Comparison of ENCODE assay signal across 8 mouse cellular contexts in the genomic region with DNA sequence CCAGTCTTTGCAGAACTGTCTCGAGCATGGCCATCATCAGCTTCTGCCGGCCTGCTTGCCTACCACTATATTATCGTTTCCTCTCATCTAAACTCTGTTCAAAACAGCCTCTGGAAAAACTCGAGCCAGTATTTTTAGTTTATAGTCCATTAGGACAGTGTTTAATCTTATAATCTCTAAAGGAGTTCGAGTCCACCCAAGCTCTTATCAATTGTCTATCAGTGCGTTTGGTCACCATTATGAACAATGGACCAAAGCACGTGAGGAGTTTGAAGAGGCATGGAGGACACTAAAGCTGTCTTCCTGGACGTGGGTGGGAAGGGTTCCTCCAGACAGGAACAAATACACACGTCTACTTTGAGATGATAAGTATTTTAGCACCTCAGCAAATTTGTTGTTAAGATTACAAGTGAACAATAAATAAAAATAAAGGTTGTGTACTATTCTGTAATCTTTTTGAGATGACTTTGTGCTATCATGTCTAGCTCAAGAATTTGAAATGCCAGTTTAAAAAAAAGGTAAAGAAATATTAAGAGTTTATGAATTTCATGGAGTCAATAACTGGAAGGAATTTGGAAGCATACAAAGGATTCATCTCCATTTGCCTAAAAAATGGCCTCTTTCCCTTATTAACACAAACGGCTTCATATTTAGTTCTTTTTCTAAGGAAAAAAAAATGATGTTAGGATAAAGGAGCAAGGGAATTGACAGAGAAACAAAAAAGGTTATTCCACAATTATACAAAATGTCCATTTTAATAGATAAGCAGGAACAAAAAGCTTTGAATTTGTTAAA. TPM values are rescaled to one million over a fixed set of nuclear protein-coding genes. Genes with fewer than 3 reads are reported as not detected.
DNase-seq lines count a peak whose midpoint lies in the region; ATAC-seq and TF ChIP-seq lines count a peak whose summit lies in the region.

No protein-coding gene starts in this region.

- peak overlapping the region; percentile 44 for H3K4me3 ChIP-seq in kidney, adult 2 months (ENCODE audit: insufficient read depth, low read depth, low read length)
- peak overlapping the region; percentile 89 for H3K4me3 ChIP-seq in hindbrain, postnatal 0 days (ENCODE audit: low read length)
- peak overlapping the region; percentile 95 for H3K4me3 ChIP-seq in midbrain, postnatal 0 days (ENCODE audit: low read depth, low read length)

- peaks cover 8% of the 10 kb centered on the region for H3K4me1 ChIP-seq in kidney, adult 2 months (ENCODE audit: control insufficient read depth, insufficient read depth, low read length)
- H3K4me1 ChIP-seq in hindbrain, postnatal 0 days (ENCODE audit: insufficient read depth, low read length), result peaks cover 4% of the 10 kb centered on the region; the same call in 1 of the 2 replicates
- H3K4me1 ChIP-seq in midbrain, postnatal 0 days (ENCODE audit: insufficient read depth, low read length), result peaks cover 4% of the 10 kb centered on the region

- no peak for TF ChIP-seq POLR2A in kidney, adult 2 months (IDR thresholded peaks at IDR 0.05; ENCODE audit: low read depth, low read length)
- TF ChIP-seq POLR2A in brain, embryonic 14.5 days (IDR thresholded peaks at IDR 0.05; ENCODE audit: borderline replicate concordance, extremely low read depth, insufficient read depth, insufficient read length, poor library complexity, severe bottlenecking), result no peak

- ATAC-seq in hindbrain, postnatal 0 days, result no peak
- ATAC-seq in midbrain, postnatal 0 days (ENCODE audit: low FRiP score), result no peak

- no peak for DNase-seq in kidney, adult 2 months
- no peak for DNase-seq in kidney, adult 11 months
- DNase-seq in brain, embryonic 14.5 days (ENCODE audit: low read depth), result peak; percentile 75
- DNase-seq in hindbrain, postnatal 0 days (ENCODE audit: low spot score), result peak; percentile 44
- peak; percentile 41 for DNase-seq in midbrain, postnatal 0 days (ENCODE audit: low spot score)
- no peak for DNase-seq in cerebellum, adult 9-10 months
- DNase-seq in layer of hippocampus, adult 9-10 months (ENCODE audit: low spot score), result no peak
- no peak for DNase-seq in kidney, adult 9 months

- no peaks in the 10 kb centered on the region for H3K27me3 ChIP-seq in kidney, adult 2 months (replicated peaks; ENCODE audit: control insufficient read depth, insufficient read depth, low read length)
- no peaks in the 10 kb centered on the region for H3K27me3 ChIP-seq in hindbrain, postnatal 0 days (ENCODE audit: insufficient read depth, low read length)
- no peaks in the 10 kb centered on the region for H3K27me3 ChIP-seq in midbrain, postnatal 0 days (ENCODE audit: insufficient read depth, low read length)

- WGBS in kidney, adult 2 months, result 4% methylated on average over 10 of the region's 10 CpGs
- WGBS in hindbrain, postnatal 0 days, result 9% methylated on average over 10 of the region's 10 CpGs
- 3% methylated on average over 10 of the region's 10 CpGs for WGBS in midbrain, postnatal 0 days

- H3K36me3 ChIP-seq in kidney, adult 2 months (ENCODE audit: control insufficient read depth, insufficient read depth, low read length), result peaks cover 2% of the 10 kb centered on the region
- no peaks in the 10 kb centered on the region for H3K36me3 ChIP-seq in hindbrain, postnatal 0 days (ENCODE audit: insufficient read depth, low read length)
- no peaks in the 10 kb centered on the region for H3K36me3 ChIP-seq in midbrain, postnatal 0 days (ENCODE audit: insufficient read depth, low read length)

- peak overlapping the region; percentile 39; the same call in 1 of the 2 replicates for H3K27ac ChIP-seq in kidney, adult 2 months (ENCODE audit: insufficient read depth, low read depth, low read length)
- H3K27ac ChIP-seq in hindbrain, postnatal 0 days, result peak overlapping the region; percentile 100
- peak overlapping the region; percentile 100 for H3K27ac ChIP-seq in midbrain, postnatal 0 days (ENCODE audit: low read depth, low read length)

- peak overlapping the region; percentile 41 for H3K9ac ChIP-seq in hindbrain, postnatal 0 days (replicated peaks; ENCODE audit: low read length)
- peak overlapping the region; percentile 93 for H3K9ac ChIP-seq in midbrain, postnatal 0 days (replicated peaks; ENCODE audit: low read length, poor library complexity, severe bottlenecking)

- no peaks in the 10 kb centered on the region for H3K9me3 ChIP-seq in hindbrain, postnatal 0 days (ENCODE audit: low read length)
- no peaks in the 10 kb centered on the region for H3K9me3 ChIP-seq in midbrain, postnatal 0 days (ENCODE audit: low read length)

- peak overlapping the region; percentile 89 for H3K4me2 ChIP-seq in hindbrain, postnatal 0 days (ENCODE audit: low read depth, low read length)
- H3K4me2 ChIP-seq in midbrain, postnatal 0 days (ENCODE audit: low read depth, low read length, poor library complexity, severe bottlenecking), result peak overlapping the region; percentile 80

- TF ChIP-seq CTCF in kidney, adult 2 months (conservative IDR thresholded peaks at IDR 0.05; ENCODE audit: insufficient read depth, insufficient read length, low read depth, low read length), result no peak
- TF ChIP-seq CTCF in brain, embryonic 14.5 days (IDR thresholded peaks at IDR 0.05; ENCODE audit: borderline replicate concordance, extremely low read depth, insufficient read depth, insufficient read length), result no peak
- TF ChIP-seq CTCF in hindbrain, postnatal 0 days (IDR thresholded peaks at IDR 0.05; ENCODE audit: low read depth), result no peak
- TF ChIP-seq CTCF in midbrain, postnatal 0 days (IDR thresholded peaks at IDR 0.05), result no peak

RNA-seq across cellular contexts. Expression of a gene that starts 3.0 kb away (rescaled TPM):
- 18.8 and 19.8 TPM in 2 replicates for polyA plus RNA-seq in kidney, adult 2 months (2012; rRNA removed)
- 44.2 and 75.0 TPM in 2 replicates for polyA plus RNA-seq in brain, embryonic 14.5 days (2012; rRNA removed)
- total RNA-seq in hindbrain, postnatal 0 days (2014; rRNA removed), result 44.7 and 51.2 TPM in 2 replicates
- 119 and 124 TPM in 2 replicates for polyA plus RNA-seq in hindbrain, postnatal 0 days (2015; fragmentation: Nextera tagmentation; extraction: Ambion mirVana)
- 49.3 and 66.4 TPM in 2 replicates for total RNA-seq in midbrain, postnatal 0 days (2014; rRNA removed)
- polyA plus RNA-seq in midbrain, postnatal 0 days (2015; fragmentation: Nextera tagmentation; extraction: Ambion mirVana), result 132 and 144 TPM in 2 replicates

Comparison
In these comparisons a context has a peak if more than half of its experiments do, and no peak if none do; other contexts are left out.
1. DNase-seq: peak in brain, embryonic 14.5 days (single experiment), hindbrain, postnatal 0 days (single experiment) and midbrain, postnatal 0 days (single experiment); none in kidney, adult 2 months (single experiment), kidney, adult 11 months (single experiment), cerebellum, adult 9-10 months (single experiment), layer of hippocampus, adult 9-10 months (single experiment) and kidney, adult 9 months (single experiment).
2. H3K27ac ChIP-seq: peak in every context shown above with its lines; median percentile 100 in hindbrain, postnatal 0 days; 100 in midbrain, postnatal 0 days; 39 in kidney, adult 2 months.
3. H3K4me3 ChIP-seq: peak in every context shown above with its lines; median percentile 95 in midbrain, postnatal 0 days; 89 in hindbrain, postnatal 0 days; 44 in kidney, adult 2 months.